8 mouse cellular contexts compared by ENCODE assay signal in the genomic region with DNA sequence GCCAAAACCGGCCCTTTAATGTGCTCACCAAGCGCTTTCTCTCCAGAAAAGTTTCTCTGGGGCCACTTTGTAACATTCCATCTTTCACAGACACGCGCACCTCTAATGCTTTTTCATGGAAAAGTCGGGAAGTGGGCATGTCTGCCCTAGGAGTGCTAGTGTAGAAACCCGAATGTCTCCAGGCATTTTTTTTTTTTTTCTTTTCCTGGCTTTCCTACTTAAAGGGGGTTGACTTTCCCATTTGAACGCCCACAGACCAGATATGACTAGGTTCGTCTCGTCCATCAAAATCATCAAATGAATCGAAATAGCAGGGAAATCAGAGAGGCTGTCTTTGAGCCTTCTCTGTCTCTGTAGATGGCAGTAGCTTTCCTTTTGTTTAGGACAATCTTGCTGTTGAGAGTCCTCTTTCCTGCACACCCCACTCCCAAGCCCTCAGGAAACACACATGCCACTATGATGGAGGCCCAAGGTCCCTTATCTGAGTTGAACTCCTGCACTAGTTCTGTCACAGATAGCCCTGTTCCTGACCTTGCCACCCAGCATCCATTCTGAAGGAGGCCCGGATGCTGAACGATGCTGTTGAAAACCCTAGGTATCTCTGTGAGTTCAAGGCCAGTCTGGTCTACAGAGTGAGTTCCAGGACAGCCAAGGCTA. TPM values are rescaled to one million over a fixed set of nuclear protein-coding genes. Genes with fewer than 3 reads are reported as not detected.
DNase-seq lines count a peak whose midpoint lies in the region; ATAC-seq and TF ChIP-seq lines count a peak whose summit lies in the region.

No protein-coding gene starts in this region.

- H3K4me2 ChIP-seq in embryonic facial prominence, embryonic 12.5 days (replicated peaks) = peak overlapping the region; percentile 44
- peak overlapping the region; percentile 74 for H3K4me2 ChIP-seq in lung, embryonic 14.5 days

- peaks cover 40% of the 10 kb centered on the region for H3K4me1 ChIP-seq in E14TG2a.4 (replicated peaks; ENCODE audit: low read depth, low read length)
- H3K4me1 ChIP-seq in embryonic facial prominence, embryonic 12.5 days = peaks cover 17% of the 10 kb centered on the region
- H3K4me1 ChIP-seq in hindbrain, embryonic 10.5 days (replicated peaks) = peaks cover 20% of the 10 kb centered on the region
- peaks cover 6% of the 10 kb centered on the region; the same call in 1 of the 2 replicates for H3K4me1 ChIP-seq in lung, embryonic 14.5 days (ENCODE audit: insufficient read depth)
- H3K4me1 ChIP-seq in spleen, adult 2 months (ENCODE audit: control insufficient read depth, insufficient read depth, insufficient read length) = peaks cover 10% of the 10 kb centered on the region

- TF ChIP-seq CTCF in E14TG2a.4 (conservative IDR thresholded peaks at IDR 0.05; ENCODE audit: low read length) = no peak
- no peak for TF ChIP-seq CTCF in lung, embryonic 14.5 days (IDR thresholded peaks at IDR 0.05; ENCODE audit: low read depth)
- TF ChIP-seq CTCF in spleen, adult 2 months (IDR thresholded peaks at IDR 0.05; ENCODE audit: extremely low read depth, insufficient read depth, insufficient read length, insufficient replicate concordance) = no peak

- no peaks in the 10 kb centered on the region for H3K27me3 ChIP-seq in E14TG2a.4 (ENCODE audit: insufficient read depth, low read length)
- H3K27me3 ChIP-seq in embryonic facial prominence, embryonic 12.5 days = no peaks in the 10 kb centered on the region
- H3K27me3 ChIP-seq in hindbrain, embryonic 10.5 days (ENCODE audit: insufficient read depth, poor library complexity, severe bottlenecking) = no peaks in the 10 kb centered on the region
- H3K27me3 ChIP-seq in lung, embryonic 14.5 days (ENCODE audit: insufficient read depth, low read length) = no peaks in the 10 kb centered on the region
- H3K27me3 ChIP-seq in spleen, adult 2 months (ENCODE audit: control insufficient read depth, insufficient read depth, low read length) = no peaks in the 10 kb centered on the region

- H3K36me3 ChIP-seq in E14TG2a.4 (ENCODE audit: insufficient read depth, low read length) = peaks cover 21% of the 10 kb centered on the region
- H3K36me3 ChIP-seq in embryonic facial prominence, embryonic 12.5 days = peaks cover 10% of the 10 kb centered on the region; the same call in 1 of the 2 replicates
- H3K36me3 ChIP-seq in hindbrain, embryonic 10.5 days = peaks cover 26% of the 10 kb centered on the region
- H3K36me3 ChIP-seq in lung, embryonic 14.5 days (ENCODE audit: insufficient read depth) = peaks cover 23% of the 10 kb centered on the region; the same call in 1 of the 2 replicates
- H3K36me3 ChIP-seq in spleen, adult 2 months (ENCODE audit: control insufficient read depth, insufficient read depth, low read length) = no peaks in the 10 kb centered on the region

- DNase-seq in CD4-positive, CD25-positive, alpha-beta regulatory T cell, adult 2 months (ENCODE audit: low read depth, low spot score) = peak; percentile 45
- DNase-seq in hindbrain, embryonic 10.5 days (ENCODE audit: low spot score) = peak; percentile 27
- peak; percentile 34 for DNase-seq in lung, embryonic 14.5 days
- no peak for DNase-seq in spleen, adult 2 months (ENCODE audit: low read depth in 1 of 2, low spot score in 2 of 2)
- DNase-seq in gastrocnemius, postnatal 4 days (ENCODE audit: low spot score in 2 of 2) = no peak

- no peaks in the 10 kb centered on the region for H3K9me3 ChIP-seq in E14TG2a.4 (ENCODE audit: low read length)
- H3K9me3 ChIP-seq in embryonic facial prominence, embryonic 12.5 days = no peaks in the 10 kb centered on the region
- no peaks in the 10 kb centered on the region for H3K9me3 ChIP-seq in hindbrain, embryonic 10.5 days
- no peaks in the 10 kb centered on the region for H3K9me3 ChIP-seq in lung, embryonic 14.5 days (ENCODE audit: low read depth, low read length)

- ATAC-seq in CD4-positive, CD25-positive, alpha-beta regulatory T cell, adult 4 months = no peak
- ATAC-seq in embryonic facial prominence, embryonic 12.5 days (ENCODE audit: insufficient number of reproducible peaks, insufficient read depth, low FRiP score, low TSS enrichment) = no peak
- ATAC-seq in lung, embryonic 14.5 days (ENCODE audit: insufficient read depth) = no peak

- H3K27ac ChIP-seq in embryonic facial prominence, embryonic 12.5 days = peak overlapping the region; percentile 95
- H3K27ac ChIP-seq in hindbrain, embryonic 10.5 days = peak overlapping the region; percentile 98
- peak overlapping the region; percentile 98 for H3K27ac ChIP-seq in lung, embryonic 14.5 days (ENCODE audit: low read depth)
- H3K27ac ChIP-seq in spleen, adult 2 months (ENCODE audit: insufficient read depth, low read length) = peak overlapping the region; percentile 87

- peak overlapping the region; percentile 99 for H3K4me3 ChIP-seq in E14TG2a.4 (replicated peaks; ENCODE audit: low read length)
- peak overlapping the region; percentile 97 for H3K4me3 ChIP-seq in embryonic facial prominence, embryonic 12.5 days
- H3K4me3 ChIP-seq in hindbrain, embryonic 10.5 days = peak overlapping the region; percentile 70
- peak overlapping the region; percentile 97 for H3K4me3 ChIP-seq in lung, embryonic 14.5 days (ENCODE audit: low read depth, low read length)
- peak overlapping the region; percentile 60 for H3K4me3 ChIP-seq in spleen, adult 2 months (ENCODE audit: extremely low read depth, insufficient read depth, insufficient read length)

- peak; percentile 18; the same call in 1 of the 2 replicates for TF ChIP-seq POLR2A in spleen, adult 2 months (IDR thresholded peaks at IDR 0.05; ENCODE audit: low read depth, low read length)

- WGBS in embryonic facial prominence, embryonic 12.5 days = 19% methylated on average over 12 of the region's 12 CpGs
- WGBS in hindbrain, embryonic 10.5 days = 23% methylated on average over 12 of the region's 12 CpGs
- 8% methylated on average over 12 of the region's 12 CpGs for WGBS in lung, embryonic 14.5 days
- 9% methylated on average over 12 of the region's 12 CpGs for WGBS in spleen, adult 2 months

- H3K9ac ChIP-seq in embryonic facial prominence, embryonic 12.5 days = peak overlapping the region; percentile 98
- H3K9ac ChIP-seq in lung, embryonic 14.5 days = peak overlapping the region; percentile 96

RNA-seq across cellular contexts. Expression of a gene that starts 0.8 kb away (rescaled TPM):
- polyA plus RNA-seq in CD4-positive, CD25-positive, alpha-beta regulatory T cell, adult 4 months (2017; shearing (Covaris generic)) = 100 to 1,000 TPM; 229 to 232 TPM
- polyA plus RNA-seq in embryonic facial prominence, embryonic 12.5 days (2016; fragmentation: Nextera tagmentation; extraction: Ambion mirVana) = 257 and 276 TPM in 2 replicates
- polyA plus RNA-seq in hindbrain, embryonic 10.5 days (2016; fragmentation: Nextera tagmentation; extraction: Ambion mirVana) = 219 and 225 TPM in 2 replicates
- polyA plus RNA-seq in lung, embryonic 14.5 days (2014; fragmentation: Nextera tagmentation; extraction: Ambion mirVana) = 201 and 224 TPM in 2 replicates
- 21.1 and 22.2 TPM in 2 replicates for polyA plus RNA-seq in spleen, adult 2 months (2012; rRNA removed)
- total RNA-seq in gastrocnemius, postnatal 4 days (2021) = 100 to 1,000 TPM; 107 to 123 TPM

RNA-seq across cellular contexts. Expression of a gene that starts 44.1 kb away (rescaled TPM):
- polyA plus RNA-seq in CD4-positive, CD25-positive, alpha-beta regulatory T cell, adult 4 months (2017; shearing (Covaris generic)) = 10 to 100 TPM; 68.5 to 95.2 TPM
- polyA plus RNA-seq in embryonic facial prominence, embryonic 12.5 days (2016; fragmentation: Nextera tagmentation; extraction: Ambion mirVana) = 3.5 and 3.9 TPM in 2 replicates
- polyA plus RNA-seq in hindbrain, embryonic 10.5 days (2016; fragmentation: Nextera tagmentation; extraction: Ambion mirVana) = 0.30 and 0.35 TPM in 2 replicates
- 4.6 and 6.9 TPM in 2 replicates for polyA plus RNA-seq in lung, embryonic 14.5 days (2014; fragmentation: Nextera tagmentation; extraction: Ambion mirVana)
- 0.83 and 1.2 TPM in 2 replicates for polyA plus RNA-seq in spleen, adult 2 months (2012; rRNA removed)
- 1 to 10 TPM; 7.5 to 9.9 TPM for total RNA-seq in gastrocnemius, postnatal 4 days (2021)

Comparison
In these comparisons a context has a peak if more than half of its experiments do, and no peak if none do; other contexts are left out.
1. DNase-seq: peak in CD4-positive, CD25-positive, alpha-beta regulatory T cell, adult 2 months (single experiment), hindbrain, embryonic 10.5 days (single experiment) and lung, embryonic 14.5 days (single experiment); none in spleen, adult 2 months (0 of 2) and gastrocnemius, postnatal 4 days (0 of 2).
2. Peak in every context shown above with its lines, with median percentiles within 50 percentile points of each other: H3K4me3 ChIP-seq and H3K27ac ChIP-seq.